ENCODE assay signal across 12 mouse cellular contexts in the genomic region with DNA sequence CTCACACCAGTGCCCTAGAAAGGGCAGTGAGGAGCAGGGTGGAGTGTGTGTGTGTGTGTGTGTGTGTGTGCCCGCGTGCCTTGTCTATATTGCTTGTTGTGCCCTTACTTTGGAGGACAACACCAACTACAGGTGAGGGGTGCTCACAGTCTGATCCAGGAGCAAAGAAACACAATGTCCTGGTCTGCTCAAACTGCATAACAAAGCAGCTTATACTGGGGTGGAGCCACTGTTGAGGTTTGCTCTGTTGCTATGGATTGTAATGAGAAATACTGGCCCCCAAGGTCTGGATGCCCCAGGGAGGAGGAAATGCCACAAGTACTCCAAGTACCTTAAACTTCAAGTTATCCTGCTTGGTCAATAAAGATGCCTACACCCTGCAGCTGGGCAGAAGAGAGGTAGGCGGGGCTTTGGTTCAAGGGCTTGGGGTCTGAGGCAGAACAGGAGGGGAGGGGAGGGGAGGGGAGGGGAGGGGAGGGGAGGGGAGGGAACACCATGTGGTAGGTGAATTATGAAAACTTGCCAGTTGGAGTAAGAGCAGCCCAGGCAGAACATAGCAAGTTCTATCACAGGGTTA.
DNase-seq lines count a peak whose midpoint lies in the region; ATAC-seq lines count a peak whose summit lies in the region.
"Had no signal": no experiment of that assay in that cellular context is flagged by ENCODE, and none has a peak within 500 bp of the region (broad histone marks: within the 10 kb centered on the region; RNA-seq: fewer than 3 reads in every experiment).

No protein-coding gene starts in this region.

- H3K9me3 ChIP-seq in embryonic facial prominence, embryonic 13.5 days: no peaks in the 10 kb centered on the region
- H3K9me3 ChIP-seq in embryonic facial prominence, embryonic 10.5 days: no peaks in the 10 kb centered on the region
- no peaks in the 10 kb centered on the region for H3K9me3 ChIP-seq in lung, embryonic 16.5 days (ENCODE audit: control insufficient read depth, low read length)
- no peaks in the 10 kb centered on the region for H3K9me3 ChIP-seq in intestine, embryonic 15.5 days
- H3K9me3 ChIP-seq in stomach, embryonic 15.5 days: no peaks in the 10 kb centered on the region
- H3K9me3 ChIP-seq: liver, embryonic 12.5 days had no signal

- DNase-seq in embryonic facial prominence, embryonic 10.5 days (ENCODE audit: low spot score): no peak
- no peak for DNase-seq in lung, postnatal 14 days
- DNase-seq in retina, embryonic 14.5 days (ENCODE audit: low spot score): no peak
- DNase-seq: gastrocnemius, adult 2 months; layer of hippocampus, postnatal 36 days had no signal

- no peaks in the 10 kb centered on the region for H3K36me3 ChIP-seq in embryonic facial prominence, embryonic 13.5 days
- H3K36me3 ChIP-seq in embryonic facial prominence, embryonic 10.5 days (replicated peaks): no peaks in the 10 kb centered on the region
- H3K36me3 ChIP-seq in lung, embryonic 16.5 days (ENCODE audit: control insufficient read depth, insufficient read depth, low read length): no peaks in the 10 kb centered on the region
- H3K36me3 ChIP-seq in intestine, embryonic 15.5 days: no peaks in the 10 kb centered on the region
- H3K36me3 ChIP-seq in stomach, embryonic 15.5 days: no peaks in the 10 kb centered on the region
- H3K36me3 ChIP-seq: liver, embryonic 12.5 days had no signal

- H3K9ac ChIP-seq in embryonic facial prominence, embryonic 13.5 days: no peak overlapping the region
- no peak overlapping the region for H3K9ac ChIP-seq in lung, embryonic 16.5 days (ENCODE audit: low read length)
- no peak overlapping the region; the same call in 1 of the 2 replicates for H3K9ac ChIP-seq in intestine, embryonic 15.5 days
- no peak overlapping the region for H3K9ac ChIP-seq in stomach, embryonic 15.5 days
- H3K9ac ChIP-seq: liver, embryonic 12.5 days had no signal

- H3K4me3 ChIP-seq in embryonic facial prominence, embryonic 13.5 days: no peak overlapping the region
- H3K4me3 ChIP-seq in embryonic facial prominence, embryonic 10.5 days: no peak overlapping the region
- no peak overlapping the region for H3K4me3 ChIP-seq in lung, embryonic 16.5 days (ENCODE audit: low read length)
- no peak overlapping the region for H3K4me3 ChIP-seq in intestine, embryonic 15.5 days (replicated peaks)
- H3K4me3 ChIP-seq in stomach, embryonic 15.5 days (replicated peaks): no peak overlapping the region
- H3K4me3 ChIP-seq: gastrocnemius, adult 2 months; liver, embryonic 12.5 days had no signal

- no peaks in the 10 kb centered on the region for H3K27me3 ChIP-seq in embryonic facial prominence, embryonic 13.5 days
- H3K27me3 ChIP-seq in embryonic facial prominence, embryonic 10.5 days (replicated peaks; ENCODE audit: low read depth, poor library complexity, severe bottlenecking): no peaks in the 10 kb centered on the region
- H3K27me3 ChIP-seq in lung, embryonic 16.5 days (ENCODE audit: control insufficient read depth, insufficient read depth, low read depth, low read length): no peaks in the 10 kb centered on the region
- H3K27me3 ChIP-seq in intestine, embryonic 15.5 days (replicated peaks): no peaks in the 10 kb centered on the region
- no peaks in the 10 kb centered on the region for H3K27me3 ChIP-seq in stomach, embryonic 15.5 days (replicated peaks)

- ATAC-seq in embryonic facial prominence, embryonic 13.5 days (ENCODE audit: insufficient number of reproducible peaks, insufficient read depth, low FRiP score, low TSS enrichment, low read depth): 0 out of 2 replicates have a peak, but pooled peaks have one; percentile 23
- ATAC-seq in lung, embryonic 16.5 days (ENCODE audit: low read depth): peak; percentile 68
- peak; percentile 60 for ATAC-seq in intestine, embryonic 15.5 days
- no peak for ATAC-seq in stomach, embryonic 15.5 days (ENCODE audit: insufficient read depth, low FRiP score, low read depth)
- no peak for ATAC-seq in activated CD4-positive, CD25-positive, alpha-beta regulatory T cell, adult 4 months
- ATAC-seq: liver, embryonic 12.5 days had no signal

- 80% methylated on average over 2 of the region's 3 CpGs for WGBS in embryonic facial prominence, embryonic 13.5 days
- 77% methylated on average over 3 of the region's 3 CpGs for WGBS in embryonic facial prominence, embryonic 10.5 days
- 87% methylated on average over 2 of the region's 3 CpGs for WGBS in lung, embryonic 16.5 days
- WGBS in intestine, embryonic 15.5 days: 81% methylated on average over 3 of the region's 3 CpGs
- 72% methylated on average over 3 of the region's 3 CpGs for WGBS in stomach, embryonic 15.5 days

- H3K4me2 ChIP-seq in embryonic facial prominence, embryonic 13.5 days: no peak overlapping the region
- H3K4me2 ChIP-seq in lung, embryonic 16.5 days (ENCODE audit: low read depth, low read length): no peak overlapping the region
- H3K4me2 ChIP-seq in intestine, embryonic 15.5 days (replicated peaks): no peak overlapping the region
- no peak overlapping the region for H3K4me2 ChIP-seq in stomach, embryonic 15.5 days
- H3K4me2 ChIP-seq: heart, embryonic 11.5 days; liver, embryonic 12.5 days had no signal

- peaks cover 17% of the 10 kb centered on the region for H3K4me1 ChIP-seq in embryonic facial prominence, embryonic 13.5 days
- peaks cover 23% of the 10 kb centered on the region for H3K4me1 ChIP-seq in embryonic facial prominence, embryonic 10.5 days
- H3K4me1 ChIP-seq in lung, embryonic 16.5 days (replicated peaks; ENCODE audit: control insufficient read depth, insufficient read depth, low read length): peaks cover 13% of the 10 kb centered on the region
- H3K4me1 ChIP-seq in intestine, embryonic 15.5 days (replicated peaks): peaks cover 11% of the 10 kb centered on the region
- 0 out of 2 replicates have a peak, but pooled peaks cover 4% of the 10 kb centered on the region for H3K4me1 ChIP-seq in stomach, embryonic 15.5 days

- H3K27ac ChIP-seq in embryonic facial prominence, embryonic 13.5 days: peak overlapping the region; percentile 65
- no peak overlapping the region for H3K27ac ChIP-seq in embryonic facial prominence, embryonic 10.5 days (replicated peaks)
- peak overlapping the region; percentile 38 for H3K27ac ChIP-seq in lung, embryonic 16.5 days (ENCODE audit: low read length)
- peak overlapping the region; percentile 51; the same call in 1 of the 2 replicates for H3K27ac ChIP-seq in intestine, embryonic 15.5 days
- H3K27ac ChIP-seq in stomach, embryonic 15.5 days: peak overlapping the region; percentile 65; the same call in 1 of the 2 replicates
- H3K27ac ChIP-seq: gastrocnemius, adult 2 months; liver, embryonic 12.5 days had no signal

Comparison
In these comparisons a context has a peak if more than half of its experiments do, and no peak if none do; other contexts are left out.
1. ATAC-seq: peak in embryonic facial prominence, embryonic 13.5 days (single experiment), lung, embryonic 16.5 days (single experiment) and intestine, embryonic 15.5 days (single experiment); none in stomach, embryonic 15.5 days (single experiment) and activated CD4-positive, CD25-positive, alpha-beta regulatory T cell, adult 4 months (single experiment).